Mouse (Mus musculus): ENCODE results near the gene Itgb8. TPM values are rescaled to one million over a fixed set of nuclear protein-coding genes. Genes with fewer than 3 reads are reported as not detected.
A peak's percentile ranks its signal among the peaks of the same experiment; 100 is the strongest.

The Itgb8 gene
- polyA plus RNA-seq (2015; fragmentation: Nextera tagmentation; extraction: Ambion mirVana), result 6.3 and 6.6 TPM in 2 replicates

- H3K4me3 ChIP-seq, result peak within 1 kb of the TSS; percentile 61
- peak within 1 kb of the TSS; percentile 87 for H3K9ac ChIP-seq
- peaks cover 32% of the 10 kb centered on the region for H3K4me1 ChIP-seq
- under 1% methylated on average over 29 of the region's 29 CpGs for WGBS
- ATAC-seq (ENCODE audit: low FRiP score, low read depth), result peak; percentile 95
- no peaks in the 10 kb centered on the region for H3K9me3 ChIP-seq
- no peaks in the 10 kb centered on the region for H3K27me3 ChIP-seq
- no peaks in the 10 kb centered on the region for H3K36me3 ChIP-seq
- H3K4me2 ChIP-seq (replicated peaks), result peak within 1 kb of the TSS; percentile 88
- H3K27ac ChIP-seq, result peak within 1 kb of the TSS; percentile 98
Observed at GRCm38 (mm10) chr12:119238696-119239415, at the start of gene Itgb8. TSS of gene Itgb8 (minus strand) at chr12:119238802.

- Histone ChIP-seq H3K36me3 (no peaks in the 10 kb centered on the region), H3K4me1 (no peaks in the 10 kb centered on the region; the same call in 1 of the 2 replicates), H3K27ac (no peak overlapping the region), H3K9ac (no peak overlapping the region), H3K27me3 (no peaks in the 10 kb centered on the region), H3K9me3 (no peaks in the 10 kb centered on the region), H3K4me3 (no peak overlapping the region), H3K4me2 (replicated peaks) (no peak overlapping the region)
- 79% methylated on average over 1 of the region's 1 CpGs for WGBS
- no peak for ATAC-seq (ENCODE audit: low FRiP score, low read depth)
Observed at GRCm38 (mm10) chr12:119276282-119276681, 37.7 kb upstream of the Itgb8 start.

GRCm38 (mm10) chr12:119273605-119274004 lies 35.0 kb upstream of the Itgb8 start:
- Histone ChIP-seq H3K4me3 (no peak overlapping the region), H3K27ac (no peak overlapping the region), H3K36me3 (no peaks in the 10 kb centered on the region), H3K9ac (no peak overlapping the region), H3K4me1 (no peaks in the 10 kb centered on the region; the same call in 1 of the 2 replicates), H3K4me2 (replicated peaks) (no peak overlapping the region), H3K9me3 (no peaks in the 10 kb centered on the region), H3K27me3 (no peaks in the 10 kb centered on the region)
- ATAC-seq (ENCODE audit: low FRiP score, low read depth), result no peak
- WGBS, result 18% methylated on average over 1 of the region's 1 CpGs

GRCm38 (mm10) chr12:119271964-119272363 lies 33.4 kb upstream of the Itgb8 start:
- Histone ChIP-seq H3K9ac (no peak overlapping the region), H3K4me2 (replicated peaks) (no peak overlapping the region), H3K4me3 (no peak overlapping the region), H3K27me3 (no peaks in the 10 kb centered on the region), H3K9me3 (no peaks in the 10 kb centered on the region), H3K27ac (no peak overlapping the region), H3K36me3 (no peaks in the 10 kb centered on the region), H3K4me1 (no peaks in the 10 kb centered on the region; the same call in 1 of the 2 replicates)
- no peak for ATAC-seq (ENCODE audit: low FRiP score, low read depth)
- WGBS, result 85% methylated on average over 1 of the region's 1 CpGs

- no peak overlapping the region for H3K27ac ChIP-seq
- ATAC-seq (ENCODE audit: low FRiP score, low read depth), result no peak
- no peak overlapping the region for H3K4me3 ChIP-seq
Observed at GRCm38 (mm10) chr12:119270036-119270435, 31.4 kb upstream of the Itgb8 start.

GRCm38 (mm10) chr12:119268723-119269122 lies 30.1 kb upstream of the Itgb8 start:
- no peak for ATAC-seq (ENCODE audit: low FRiP score, low read depth)
- Histone ChIP-seq H3K36me3 (no peaks in the 10 kb centered on the region), H3K4me2 (replicated peaks) (no peak overlapping the region), H3K4me1 (no peaks in the 10 kb centered on the region; the same call in 1 of the 2 replicates), H3K9me3 (no peaks in the 10 kb centered on the region), H3K27ac (no peak overlapping the region), H3K9ac (no peak overlapping the region), H3K27me3 (no peaks in the 10 kb centered on the region), H3K4me3 (no peak overlapping the region)
- 82% methylated on average over 1 of the region's 1 CpGs for WGBS

More at GRCm38 (mm10) chr12:119270036-119270435, 31.4 kb upstream of the Itgb8 start:
- Histone ChIP-seq H3K9ac (no peak overlapping the region), H3K9me3 (no peaks in the 10 kb centered on the region), H3K4me2 (replicated peaks) (no peak overlapping the region), H3K36me3 (no peaks in the 10 kb centered on the region), H3K27me3 (no peaks in the 10 kb centered on the region), H3K4me1 (no peaks in the 10 kb centered on the region; the same call in 1 of the 2 replicates)
- 41% methylated on average over 2 of the region's 2 CpGs for WGBS

- Histone ChIP-seq H3K36me3 (no peaks in the 10 kb centered on the region), H3K27me3 (no peaks in the 10 kb centered on the region), H3K27ac (no peak overlapping the region), H3K4me2 (replicated peaks) (no peak overlapping the region), H3K9ac (no peak overlapping the region), H3K4me3 (no peak overlapping the region), H3K9me3 (no peaks in the 10 kb centered on the region), H3K4me1 (no peaks in the 10 kb centered on the region)
- 95% methylated on average over 3 of the region's 3 CpGs for WGBS
- ATAC-seq (ENCODE audit: low FRiP score, low read depth), result no peak
Observed at GRCm38 (mm10) chr12:119264506-119264905, 25.9 kb upstream of the Itgb8 start.

- ATAC-seq (ENCODE audit: low FRiP score, low read depth), result no peak
- H3K4me3 ChIP-seq, result no peak overlapping the region
- 32% methylated on average over 1 of the region's 1 CpGs for WGBS
- H3K4me1 ChIP-seq, result peaks cover 3% of the 10 kb centered on the region; the same call in 1 of the 2 replicates
- no peak overlapping the region for H3K4me2 ChIP-seq (replicated peaks)
- no peaks in the 10 kb centered on the region for H3K27me3 ChIP-seq
- H3K9ac ChIP-seq, result no peak overlapping the region
- H3K36me3 ChIP-seq, result no peaks in the 10 kb centered on the region
- no peak overlapping the region for H3K27ac ChIP-seq
- no peaks in the 10 kb centered on the region for H3K9me3 ChIP-seq
Observed at GRCm38 (mm10) chr12:119248581-119248980, 10.0 kb upstream of the Itgb8 start.

GRCm38 (mm10) chr12:119241071-119241470 lies 2.5 kb upstream of the Itgb8 start:
- Histone ChIP-seq H3K9me3 (no peaks in the 10 kb centered on the region), H3K4me2 (replicated peaks) (no peak overlapping the region), H3K9ac (no peak overlapping the region), H3K4me1 (peaks cover 20% of the 10 kb centered on the region), H3K27me3 (no peaks in the 10 kb centered on the region), H3K4me3 (no peak overlapping the region), H3K27ac (no peak overlapping the region), H3K36me3 (no peaks in the 10 kb centered on the region)
- no peak for ATAC-seq (ENCODE audit: low FRiP score, low read depth)
- 64% methylated on average over 1 of the region's 1 CpGs for WGBS

GRCm38 (mm10) chr12:119237921-119238695 lies 494 bp downstream of the Itgb8 start:
- under 1% methylated on average over 35 of the region's 35 CpGs for WGBS
- ATAC-seq (ENCODE audit: low FRiP score, low read depth), result peak; percentile 83

GRCm38 (mm10) chr12:119237241-119237920 lies 1.2 kb downstream of the Itgb8 start:
- Histone ChIP-seq H3K9me3 (no peaks in the 10 kb centered on the region), H3K9ac (peak overlapping the region; percentile 87), H3K27me3 (no peaks in the 10 kb centered on the region), H3K27ac (peak overlapping the region; percentile 98), H3K36me3 (peaks cover 2% of the 10 kb centered on the region; the same call in 1 of the 2 replicates), H3K4me1 (peaks cover 33% of the 10 kb centered on the region), H3K4me2 (replicated peaks) (peak overlapping the region; percentile 88), H3K4me3 (peak overlapping the region; percentile 61)
- 2% methylated on average over 13 of the region's 13 CpGs for WGBS
- ATAC-seq (ENCODE audit: low FRiP score, low read depth), result no peak; the same call in 1 of the 2 replicates

More at GRCm38 (mm10) chr12:119237921-119238695, 494 bp downstream of the Itgb8 start:
- H3K36me3 ChIP-seq, result no peaks in the 10 kb centered on the region
- peak overlapping the region; percentile 88 for H3K4me2 ChIP-seq (replicated peaks)
- no peaks in the 10 kb centered on the region for H3K9me3 ChIP-seq
- H3K9ac ChIP-seq, result peak overlapping the region; percentile 87
- no peaks in the 10 kb centered on the region for H3K27me3 ChIP-seq
- H3K4me1 ChIP-seq, result peaks cover 33% of the 10 kb centered on the region
- peak overlapping the region; percentile 98 for H3K27ac ChIP-seq
- peak overlapping the region; percentile 61 for H3K4me3 ChIP-seq

GRCm38 (mm10) chr12:119231831-119232230 lies 6.8 kb downstream of the Itgb8 start:
- Histone ChIP-seq H3K4me3 (no peak overlapping the region), H3K9me3 (no peaks in the 10 kb centered on the region), H3K27me3 (no peaks in the 10 kb centered on the region), H3K27ac (no peak overlapping the region), H3K4me2 (replicated peaks) (no peak overlapping the region), H3K36me3 (peaks cover 3% of the 10 kb centered on the region; the same call in 1 of the 2 replicates), H3K9ac (no peak overlapping the region), H3K4me1 (peaks cover 21% of the 10 kb centered on the region)
- ATAC-seq (ENCODE audit: low FRiP score, low read depth), result no peak
- WGBS, result 91% methylated on average over 2 of the region's 2 CpGs
